Mouse (Mus musculus) cerebellum, adult 9-11 months (tissue): ENCODE data around the gene F3.
A peak's percentile ranks its signal among the peaks of the same experiment; 100 is the strongest.

Experiments used
- DNase-seq: peaks from one replicate; pipeline ENCODE4 v3.0.0; 2022

F3 gene

DNA sequence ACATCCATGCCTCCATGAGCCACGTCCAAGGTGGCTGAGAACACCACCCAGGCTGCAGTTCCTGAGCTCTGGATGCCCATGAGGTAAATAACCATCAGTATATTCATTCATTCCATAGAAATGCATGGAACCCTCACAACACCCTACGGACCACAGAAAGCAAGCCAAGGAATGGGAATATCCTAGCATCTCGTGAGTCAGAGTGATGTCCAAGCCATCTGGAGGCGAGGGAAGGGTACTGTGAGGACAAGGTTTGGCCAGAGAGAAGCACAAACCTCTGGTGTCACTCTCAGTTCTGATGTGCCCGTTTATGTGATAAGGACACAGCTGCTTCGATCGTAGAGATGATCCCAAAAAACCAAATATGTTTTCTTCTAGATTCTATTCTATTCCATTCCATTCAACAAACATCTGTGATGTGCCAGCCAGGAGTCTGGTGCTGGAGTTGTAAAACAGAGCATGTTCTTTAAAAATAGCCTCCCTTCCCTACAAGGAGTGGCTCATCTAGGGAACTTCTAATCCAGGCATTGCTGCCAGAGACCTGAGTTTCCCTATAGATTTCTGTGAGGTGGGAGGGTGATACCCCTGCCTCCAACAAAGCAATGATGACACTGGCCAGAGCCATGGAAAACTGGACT lies 12.3 kb upstream of the F3 start:
- DNase-seq = no peak

DNA sequence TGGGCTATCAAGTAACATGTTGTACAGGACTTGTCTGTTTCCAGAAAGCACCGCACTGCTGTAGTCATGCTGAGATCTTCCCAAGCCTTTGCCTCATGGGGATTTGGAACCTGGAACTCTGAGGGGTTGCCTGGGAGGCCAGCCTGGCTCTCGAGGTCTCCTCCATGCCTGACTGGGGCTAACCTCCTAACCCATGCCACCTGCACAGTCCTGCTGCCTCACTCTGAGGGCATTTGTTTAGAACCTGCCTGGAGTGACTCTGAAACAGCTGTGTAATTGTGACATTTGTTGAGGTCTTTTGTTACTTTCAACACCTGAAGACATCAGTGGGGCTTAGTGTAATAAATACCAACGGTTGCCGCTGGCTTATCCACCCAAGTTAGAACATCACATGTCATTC lies 11.1 kb upstream of the F3 start:
- DNase-seq = no peak

DNA sequence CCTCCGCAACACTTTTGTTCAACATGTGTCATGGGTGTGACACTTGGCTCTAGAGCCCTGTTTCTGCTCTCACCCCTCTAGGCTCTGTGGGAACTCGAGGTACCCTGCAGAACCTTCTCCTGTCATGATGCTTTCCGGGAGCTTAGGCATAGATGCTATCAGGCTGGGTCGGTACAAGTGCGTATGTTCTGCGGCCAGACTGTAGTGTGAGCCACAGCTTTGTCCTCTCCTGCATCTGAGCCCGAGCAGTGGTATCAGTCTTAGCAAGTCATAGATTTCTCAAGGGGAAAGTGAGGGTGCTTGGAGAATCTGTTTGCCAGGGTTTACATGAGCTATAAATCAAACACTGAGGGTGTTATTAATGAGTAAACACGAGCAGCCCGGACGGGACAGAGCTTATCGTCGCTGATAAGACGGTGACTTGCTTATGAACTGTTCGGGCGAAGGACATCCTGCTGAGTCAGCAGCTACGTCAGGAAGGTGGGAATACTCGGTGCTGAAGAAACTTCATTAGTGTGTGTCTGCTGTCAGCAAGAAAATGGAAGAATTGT lies 10.1 kb upstream of the F3 start:
- DNase-seq = no peak

DNA sequence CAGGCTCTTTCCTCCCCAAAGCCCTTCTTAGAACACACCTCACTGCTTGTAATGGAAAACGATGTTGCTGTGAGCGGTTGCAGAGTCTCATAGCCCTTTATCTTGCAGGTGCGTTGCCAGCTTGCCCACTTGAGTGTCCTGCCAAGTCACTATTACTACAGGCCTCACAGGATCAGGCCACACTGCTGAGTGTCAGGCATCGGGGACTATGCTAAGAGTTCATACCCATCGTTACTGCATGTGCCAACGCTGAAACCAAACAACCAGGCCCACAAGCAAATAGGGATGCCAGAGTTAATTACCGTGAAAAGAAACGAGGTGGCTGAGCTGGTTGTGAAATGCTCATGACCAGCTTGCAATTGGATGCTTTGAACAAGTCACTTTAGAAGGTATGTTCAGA lies 9.5 kb upstream of the F3 start:
- no peak for DNase-seq

DNA sequence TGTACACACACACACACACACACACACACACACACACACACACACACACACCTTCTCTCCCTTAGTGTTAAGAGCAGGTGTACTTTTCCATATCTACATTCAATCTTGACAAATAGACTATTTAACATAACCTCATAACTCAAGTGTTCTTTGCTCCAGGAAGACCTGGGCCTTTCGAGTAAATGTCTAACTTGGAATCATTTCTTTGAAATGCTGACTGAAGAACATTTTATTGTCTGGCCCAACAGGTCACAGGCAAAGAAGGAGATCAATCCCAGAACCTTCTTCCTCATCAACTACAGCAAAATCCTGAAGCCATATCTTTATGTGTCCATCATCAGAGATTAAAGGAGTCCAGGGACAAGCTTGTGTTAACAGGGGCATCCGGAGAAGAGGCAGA lies 8.9 kb upstream of the F3 start:
- no peak for DNase-seq

DNA sequence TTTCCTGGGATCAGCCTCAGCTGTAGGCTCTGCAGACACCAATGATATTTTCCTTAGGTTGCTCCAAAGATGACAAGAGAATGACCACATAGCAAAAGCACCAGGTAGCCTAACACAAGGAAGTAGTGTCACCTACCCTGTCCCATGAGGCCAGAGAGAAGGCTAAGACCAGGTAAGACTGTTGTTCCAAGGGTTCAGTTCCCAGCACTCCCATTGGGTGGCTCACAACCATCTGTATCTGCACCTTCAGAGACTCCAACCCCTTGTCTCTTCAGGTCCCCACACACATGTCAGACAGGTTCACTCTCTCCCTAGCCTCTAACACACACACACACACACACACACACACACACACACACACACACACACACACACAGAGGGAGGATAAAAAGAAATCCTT lies 8.0 kb upstream of the F3 start:
- no peak for DNase-seq

DNA sequence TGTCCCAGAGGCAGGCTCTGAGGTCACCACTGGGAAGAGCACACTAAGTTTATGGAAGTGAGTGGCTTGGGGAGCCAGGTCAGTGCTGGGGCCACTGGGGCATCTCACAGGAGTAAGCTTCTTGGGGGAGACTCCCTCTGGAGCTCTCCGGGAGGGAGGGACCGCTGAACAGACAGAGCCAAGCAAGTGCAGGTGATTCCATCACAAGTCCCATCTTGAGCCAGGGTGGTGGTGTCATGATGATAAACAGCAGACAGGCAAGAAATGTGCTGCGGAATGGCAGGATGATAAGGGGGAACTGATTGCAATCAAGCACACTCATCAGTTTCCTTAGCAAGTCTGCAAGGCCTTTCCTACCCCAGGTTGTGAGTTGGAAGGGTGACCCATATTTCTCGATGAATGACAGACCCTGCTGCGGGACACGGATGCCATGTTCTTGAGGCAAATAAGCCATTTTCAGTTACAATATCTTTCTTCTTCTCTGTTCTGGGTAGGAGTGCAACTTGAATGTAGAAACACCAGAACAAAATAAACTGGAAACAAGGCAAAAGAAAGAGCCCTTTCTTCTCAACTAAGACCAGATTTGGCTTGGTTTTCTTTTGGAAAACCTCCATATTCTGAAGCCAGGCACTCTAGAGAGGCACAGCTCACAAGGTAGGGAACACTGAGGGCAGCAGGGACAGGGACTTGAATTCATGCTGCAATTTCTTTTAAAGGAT lies 7.4 kb upstream of the F3 start:
- no peak for DNase-seq

DNA sequence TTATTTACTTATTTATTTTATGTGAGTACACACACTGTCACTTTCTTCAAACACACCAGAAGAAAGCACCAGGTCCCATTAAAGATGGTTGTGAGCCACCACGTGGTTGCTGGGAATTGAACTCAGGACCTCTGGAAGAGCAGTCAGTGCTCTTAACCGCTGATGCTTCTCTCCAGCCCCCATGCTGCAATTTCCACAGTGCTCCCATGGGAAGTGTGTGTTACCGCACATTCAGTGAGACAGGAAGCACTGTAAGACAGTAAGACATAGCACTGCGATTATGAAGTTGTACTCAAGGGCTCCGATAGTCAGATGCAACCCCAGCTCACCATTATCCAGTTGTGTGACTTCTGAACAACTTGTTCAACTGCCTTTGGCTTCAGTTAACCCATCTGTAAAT lies 6.9 kb upstream of the F3 start:
- DNase-seq = no peak

DNA sequence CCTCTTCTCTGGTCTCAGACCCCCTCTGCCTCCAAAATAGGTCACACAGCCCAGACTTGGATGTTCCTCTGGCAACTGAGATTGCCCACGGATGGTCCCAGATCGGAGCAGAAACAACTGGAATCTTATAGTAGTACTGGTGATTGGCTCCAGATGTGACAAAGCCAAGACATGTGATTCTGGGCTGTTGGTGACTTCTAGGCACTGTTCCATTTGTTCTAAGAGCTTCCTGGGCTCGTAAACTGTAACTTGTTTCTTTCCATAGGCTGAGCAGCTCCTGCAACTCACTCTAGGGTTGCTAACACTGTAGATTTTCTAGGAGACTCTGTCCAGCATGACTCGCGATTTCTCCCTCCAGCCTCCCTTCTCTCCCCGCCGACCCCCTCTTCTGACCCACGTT lies 4.7 kb upstream of the F3 start:
- no peak for DNase-seq

DNA sequence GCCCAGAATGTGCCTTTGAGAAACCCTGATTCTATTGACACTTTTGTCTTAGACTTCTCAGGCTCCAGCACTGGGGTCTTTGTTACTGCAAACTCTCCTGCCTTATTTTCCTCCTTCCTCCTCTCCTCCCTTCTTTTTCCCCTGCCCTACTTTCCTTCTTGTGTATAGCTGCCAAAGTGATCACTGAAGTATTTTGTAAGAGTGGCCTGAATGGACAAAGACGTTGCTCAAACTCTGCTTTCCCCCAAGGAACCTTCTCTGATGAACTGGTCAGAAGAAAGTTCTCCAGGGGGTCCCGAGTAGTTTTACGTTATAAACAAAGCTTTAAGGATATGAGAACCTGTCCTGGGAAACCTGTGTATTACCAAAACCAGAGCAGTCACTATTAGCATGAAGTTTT lies 3.6 kb upstream of the F3 start:
- no peak for DNase-seq

DNA sequence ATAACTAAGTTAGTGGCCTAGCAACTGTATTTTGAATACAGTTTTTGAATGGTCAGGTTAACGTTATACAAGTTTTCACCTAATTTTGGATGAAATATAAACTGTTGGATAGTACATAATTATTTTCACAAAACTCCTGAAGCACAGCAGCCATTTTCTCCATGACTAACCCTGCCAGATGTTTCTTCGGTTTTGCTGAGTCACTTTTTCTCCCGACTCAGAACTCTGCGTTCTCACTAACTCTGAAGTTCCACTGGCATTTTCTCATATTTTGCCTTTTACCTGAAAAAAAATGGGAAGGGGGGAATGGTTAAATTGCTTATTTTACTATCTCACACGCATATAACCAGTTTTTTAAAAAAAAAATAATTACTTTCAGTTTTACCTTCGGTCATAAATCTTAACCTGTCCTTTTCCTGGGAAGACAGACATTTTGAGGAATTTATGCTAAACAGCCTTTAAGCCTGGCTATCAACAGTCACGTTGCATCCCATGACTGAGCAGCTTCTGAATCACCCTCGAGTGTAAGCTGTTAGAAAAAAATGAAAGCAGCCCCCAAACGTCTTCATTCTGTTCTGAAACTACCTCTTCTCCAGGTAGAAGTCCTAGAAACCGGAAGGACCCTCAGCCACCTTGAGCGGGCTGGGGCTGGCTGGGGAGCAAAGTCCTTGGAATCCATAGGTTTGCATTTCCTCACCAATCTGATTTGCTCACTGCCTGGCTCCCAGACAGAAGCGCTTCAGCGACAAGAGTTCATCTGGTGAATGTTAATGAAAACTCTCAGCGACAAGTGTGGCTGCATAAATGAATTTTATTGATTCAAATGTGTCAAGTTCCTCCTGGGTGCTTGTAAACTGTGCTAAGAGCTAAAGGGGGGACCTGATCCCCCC lies 2.3 kb upstream of the F3 start:
- no peak for DNase-seq

DNA sequence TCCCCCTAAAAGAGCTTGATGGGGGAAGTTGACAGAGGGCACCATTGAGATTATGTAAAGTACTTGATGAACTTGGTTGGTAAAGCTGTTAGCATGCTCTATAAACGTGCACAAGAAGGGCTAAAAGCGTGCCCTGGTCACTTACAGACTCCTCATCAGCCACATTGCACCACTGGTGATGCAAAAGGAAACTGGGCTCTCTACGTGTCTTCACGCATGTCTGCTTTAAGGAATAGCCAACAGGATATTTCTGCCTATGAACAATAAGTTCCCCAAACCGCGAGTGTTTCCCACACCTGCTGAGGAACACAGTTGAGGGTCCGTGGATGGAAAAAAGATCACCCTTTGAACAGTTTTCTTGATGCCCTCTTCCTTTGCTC lies 1.7 kb upstream of the F3 start:
- DNase-seq = no peak

DNA sequence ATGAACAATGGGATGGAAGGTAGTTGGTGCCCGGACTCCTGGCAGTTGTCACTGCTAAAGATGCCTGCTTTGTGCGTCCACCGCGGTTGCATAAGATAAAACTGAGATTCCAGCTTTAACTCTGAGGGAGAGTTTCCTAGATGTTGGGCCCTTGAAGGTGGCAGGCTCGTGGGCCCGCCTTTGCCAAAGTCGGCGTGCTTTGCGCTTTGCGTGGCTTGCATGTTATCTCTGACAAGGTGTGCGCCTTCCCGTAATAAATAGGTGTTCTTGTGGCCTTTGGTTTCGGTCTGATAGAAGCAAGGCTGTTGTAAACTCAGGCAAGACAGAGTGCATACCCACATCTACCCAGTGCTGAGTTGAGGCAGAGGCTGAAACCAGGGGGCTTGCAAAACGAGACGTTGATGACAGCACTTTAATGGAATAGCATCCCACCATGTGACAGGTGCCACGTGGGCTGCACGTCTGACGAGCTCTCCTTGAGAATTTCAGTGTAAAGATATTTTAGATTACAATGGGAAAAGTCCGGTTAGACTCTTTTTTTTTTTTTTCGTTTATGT lies 709 bp downstream of the F3 start:
- DNase-seq = no peak

DNA sequence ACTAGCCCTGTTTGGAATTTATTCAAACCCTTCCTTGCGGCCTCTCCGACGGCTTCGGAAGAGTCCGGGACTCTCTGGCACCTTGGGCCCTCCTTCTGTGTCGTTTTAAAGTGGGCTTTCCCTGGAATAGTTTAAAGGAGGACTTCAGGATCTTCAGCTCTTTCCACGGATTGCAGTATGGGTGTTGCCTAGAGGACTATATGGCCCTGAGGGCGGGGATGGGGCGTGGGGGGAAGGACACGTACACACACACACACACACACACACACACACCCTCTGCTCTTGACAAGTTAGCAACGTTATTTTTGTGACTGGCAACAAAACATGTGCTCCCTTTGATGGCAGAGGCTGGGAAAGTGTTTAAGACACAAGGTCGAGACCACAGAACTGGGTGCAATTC lies 1.2 kb downstream of the F3 start:
- no peak for DNase-seq

DNA sequence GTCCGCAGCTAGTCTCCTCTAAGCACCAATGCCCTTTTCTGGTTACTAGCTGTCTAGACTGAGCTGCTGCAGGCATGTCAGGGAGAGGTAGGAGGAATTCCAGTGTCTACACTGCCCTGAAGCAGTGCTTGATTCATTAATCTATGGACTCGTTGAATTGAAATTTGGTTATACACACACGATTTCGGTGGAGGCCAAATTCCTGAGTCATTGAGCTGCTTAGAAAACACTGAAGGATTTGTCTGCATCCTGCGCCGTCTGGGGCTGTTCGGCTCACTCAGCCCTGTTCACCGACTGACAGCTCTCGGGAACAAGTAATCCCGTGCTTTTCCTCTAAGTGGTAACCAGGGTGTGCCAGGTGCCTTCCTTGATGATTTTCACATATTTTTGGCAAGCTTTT lies 2.3 kb downstream of the F3 start:
- no peak for DNase-seq

DNA sequence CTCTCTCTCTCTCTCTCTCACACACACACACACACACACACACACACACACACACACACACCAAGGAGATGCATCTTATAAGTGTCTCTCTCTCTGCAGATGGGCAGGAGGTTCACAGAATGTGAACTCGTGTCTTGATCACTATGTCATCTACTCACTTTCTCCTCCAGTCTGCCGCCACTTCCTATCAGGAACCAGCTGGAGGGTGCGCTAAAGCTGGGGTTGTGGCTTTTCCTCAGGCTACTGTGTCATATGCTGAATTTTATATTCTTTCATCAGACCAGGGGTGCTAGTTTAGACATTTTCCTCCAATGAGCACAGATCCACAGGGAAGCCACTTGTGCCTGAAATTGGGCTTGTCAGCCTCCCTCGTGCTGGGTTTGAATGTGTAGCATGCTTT lies 6.3 kb downstream of the F3 start:
- no peak for DNase-seq

DNA sequence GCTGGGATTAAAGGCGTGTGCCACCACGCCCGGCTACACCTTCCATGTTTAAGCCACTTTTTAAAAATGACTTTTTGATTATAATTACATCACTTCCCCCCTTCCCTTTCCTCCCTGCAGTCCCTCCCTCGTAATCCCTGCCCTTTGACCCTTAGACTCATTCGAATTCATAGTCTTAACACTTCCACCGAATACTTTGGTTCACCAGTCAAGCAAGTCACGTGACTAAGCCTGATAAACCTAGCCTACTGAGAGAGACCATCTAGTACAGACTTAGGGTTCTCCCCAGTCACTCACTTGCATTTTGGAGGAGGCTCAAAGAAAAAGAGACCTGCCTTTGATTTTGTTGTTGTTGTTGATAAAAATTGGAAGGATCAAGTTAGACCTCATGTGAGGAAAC lies 12.2 kb downstream of the F3 start:
- no peak for DNase-seq

DNA sequence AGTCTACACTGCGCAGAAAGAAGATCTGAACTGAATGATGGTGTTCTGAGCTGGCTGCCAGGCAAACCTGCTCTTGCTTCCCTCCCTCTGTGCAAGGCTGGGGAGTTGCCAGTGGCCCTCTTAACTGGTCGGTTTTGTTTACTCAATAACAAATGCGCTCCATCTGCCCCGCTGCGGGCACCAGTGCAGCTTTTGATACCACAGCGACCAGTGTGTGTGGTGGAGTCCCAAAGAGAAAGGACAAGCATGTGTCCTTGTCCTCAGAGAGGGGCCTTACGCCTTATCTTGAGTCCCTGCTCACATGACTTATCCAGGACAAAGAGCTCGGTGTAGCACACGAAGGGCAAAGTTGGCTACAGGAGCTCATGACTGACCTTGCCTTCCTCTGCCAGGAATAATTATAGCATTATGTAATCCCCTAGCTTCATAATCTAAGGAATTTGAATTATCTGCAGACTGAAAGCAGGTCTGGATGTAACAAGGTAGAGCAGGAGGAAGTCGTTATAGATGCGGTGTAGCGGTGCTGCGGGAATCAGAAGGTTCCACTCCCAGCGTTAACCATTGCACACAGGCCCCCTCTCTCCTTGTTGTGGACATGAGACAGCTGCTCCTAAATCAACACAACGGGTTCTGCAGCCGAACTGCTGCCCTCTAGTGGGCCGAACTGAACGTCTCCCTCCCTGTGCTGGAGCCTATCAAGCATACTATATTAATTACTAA lies 12.8 kb downstream of the F3 start:
- peak; percentile 88 for DNase-seq

DNA sequence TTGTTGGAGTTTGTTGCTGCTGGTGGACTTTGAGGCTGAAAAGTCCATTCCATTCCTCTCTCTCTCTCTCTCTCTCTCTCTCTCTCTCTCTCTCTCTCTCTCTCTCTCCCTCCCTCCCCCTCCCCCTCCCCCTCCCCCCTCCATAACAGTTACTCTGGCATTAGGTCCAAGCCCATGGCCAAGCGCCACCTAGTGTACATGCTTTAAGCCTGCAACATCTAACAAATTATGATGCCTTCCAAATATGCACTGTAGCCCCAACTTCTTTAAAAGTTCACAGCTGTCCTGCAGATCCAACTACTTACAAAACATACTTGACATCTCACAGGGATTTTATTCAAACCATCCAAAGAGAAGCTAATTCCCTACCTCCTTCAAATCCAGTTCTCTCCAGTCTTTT lies 14.1 kb downstream of the F3 start:
- no peak for DNase-seq

DNA sequence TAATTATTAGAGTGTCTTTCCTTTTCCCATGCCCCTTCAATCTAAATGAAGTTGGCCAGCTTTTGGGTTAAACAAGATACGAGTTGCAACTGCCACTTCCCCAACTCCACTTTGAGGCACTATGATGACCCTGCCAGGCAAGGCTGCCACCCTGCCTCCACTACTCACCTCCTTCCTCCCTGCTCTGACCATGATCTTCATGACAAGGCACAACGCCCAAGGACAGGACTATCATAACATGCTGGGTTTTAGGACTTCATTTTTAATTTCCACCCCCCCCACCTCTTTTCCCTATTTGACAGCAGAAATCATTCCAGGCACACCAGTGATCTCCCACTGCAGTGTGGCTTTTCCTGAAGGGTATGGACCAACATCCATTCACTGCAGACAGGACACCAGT lies 14.6 kb downstream of the F3 start:
- DNase-seq = no peak

DNA sequence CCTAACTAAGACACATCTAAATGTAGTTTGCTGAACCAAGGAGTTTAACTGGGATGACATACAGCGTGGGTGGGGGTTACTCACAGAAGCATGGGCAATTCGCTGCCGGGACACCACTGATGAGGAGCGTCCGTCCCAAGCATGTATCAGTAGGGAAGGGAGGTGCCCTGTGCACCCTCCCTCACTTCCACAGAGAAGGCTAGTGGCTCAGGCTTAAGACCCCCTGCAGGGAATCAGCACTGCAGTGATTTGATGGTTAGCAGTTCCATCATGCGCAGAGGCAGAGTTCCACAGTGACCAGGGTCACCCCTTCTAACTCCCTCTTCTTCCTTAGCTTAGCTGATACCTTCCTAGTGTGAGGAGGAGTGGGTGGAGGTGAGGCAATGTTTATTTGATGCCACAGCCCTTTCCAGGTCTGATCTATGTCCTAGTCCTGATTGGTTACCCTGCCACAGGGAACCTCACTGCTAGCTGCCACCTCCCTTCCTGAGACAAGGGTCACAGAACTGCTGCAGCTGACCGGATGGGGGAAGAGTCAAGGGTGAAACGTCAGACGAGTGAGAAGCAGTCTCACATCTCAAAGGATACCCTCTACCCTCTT lies 15.5 kb downstream of the F3 start:
- DNase-seq = no peak

DNA sequence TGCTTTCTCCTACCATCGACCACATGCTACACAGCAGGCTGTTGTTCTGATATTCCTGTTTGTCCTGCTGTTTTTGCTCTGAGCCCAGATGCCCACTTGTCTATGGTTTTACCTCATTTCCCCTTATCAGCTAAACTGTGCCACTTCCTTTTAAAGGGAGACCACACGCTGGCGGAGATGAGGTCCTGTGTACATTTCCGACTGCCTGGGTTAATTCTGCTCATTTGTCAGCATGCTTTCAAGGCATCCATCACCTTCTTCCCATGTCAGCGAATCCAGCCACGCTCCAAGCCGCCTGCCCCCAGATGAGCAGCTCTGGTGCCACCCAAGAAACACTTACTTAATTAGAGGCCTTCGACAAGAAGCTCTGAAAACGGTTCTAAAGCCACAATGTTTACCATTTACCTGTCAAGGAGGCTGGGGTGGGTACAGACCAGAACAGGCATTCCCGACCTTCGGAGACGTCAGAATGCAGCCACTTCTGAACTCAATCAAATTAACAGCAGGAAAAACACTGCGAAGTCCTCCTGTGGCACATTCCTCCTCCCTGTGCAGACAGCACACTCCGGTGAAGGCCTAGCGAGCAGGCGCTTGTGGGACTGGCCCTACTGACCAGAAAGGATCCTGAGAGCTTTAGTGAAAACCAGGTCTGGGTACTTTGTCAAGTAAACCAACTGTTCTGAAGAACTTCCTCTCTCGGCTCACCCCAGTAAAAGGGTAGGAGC lies 16.3 kb downstream of the F3 start:
- DNase-seq = no peak
